Mouse (Mus musculus): Measurements from ENCODE around the gene Nnat.
"Not testable (repeated sequence)": the region's sequence is repeated elsewhere in the genome, so short reads cannot be mapped to it uniquely, and the experiment has no call there.

Nnat gene

GRCm38 (mm10) chr2:157552158-157552886, 7.6 kb upstream of the Nnat start:
- no peak for DNase-seq (ENCODE audit: low read depth, low spot score)

GRCm38 (mm10) chr2:157556074-157556698, 3.7 kb upstream of the Nnat start:
- peak; percentile 56 for DNase-seq (ENCODE audit: low read depth, low spot score)

- DNase-seq (ENCODE audit: low read depth, low spot score), result no peak
These were observed 1.8 kb upstream of the Nnat start for GRCm38 (mm10) chr2:157558051-157558450.

- DNase-seq (ENCODE audit: low read depth, low spot score), result no peak
These were observed 1.4 kb upstream of the Nnat start for GRCm38 (mm10) chr2:157558520-157558919.

- DNase-seq (ENCODE audit: low read depth, low spot score), result peak; percentile 52
These were observed 438 bp upstream of the Nnat start for GRCm38 (mm10) chr2:157559440-157559839.

- no peak for DNase-seq (ENCODE audit: low read depth, low spot score)
These were observed 424 bp downstream of the Nnat start for GRCm38 (mm10) chr2:157560302-157560701.

GRCm38 (mm10) chr2:157561165-157561836, 1.4 kb downstream of the Nnat start:
- peak; percentile 88 for DNase-seq (ENCODE audit: low read depth, low spot score)

- no peak for DNase-seq (ENCODE audit: low read depth, low spot score)
These were observed 3.2 kb downstream of the Nnat start for GRCm38 (mm10) chr2:157563031-157563430.

- DNase-seq (ENCODE audit: low read depth, low spot score), result no peak
These were observed 4.8 kb downstream of the Nnat start for GRCm38 (mm10) chr2:157564723-157565122.

- no peak for DNase-seq (ENCODE audit: low read depth, low spot score)
These were observed 5.6 kb downstream of the Nnat start for GRCm38 (mm10) chr2:157565446-157565845.

- no peak for DNase-seq (ENCODE audit: low read depth, low spot score)
These were observed 6.0 kb downstream of the Nnat start for GRCm38 (mm10) chr2:157565898-157566259.

GRCm38 (mm10) chr2:157566260-157566952, 6.5 kb downstream of the Nnat start:
- DNase-seq (ENCODE audit: low read depth, low spot score), result peak; percentile 87

GRCm38 (mm10) chr2:157567235-157567961, 7.5 kb downstream of the Nnat start:
- no peak for DNase-seq (ENCODE audit: low read depth, low spot score)

GRCm38 (mm10) chr2:157568881-157569280, 9.0 kb downstream of the Nnat start:
- DNase-seq (ENCODE audit: low read depth, low spot score), result no peak

GRCm38 (mm10) chr2:157569796-157570485, 10.1 kb downstream of the Nnat start:
- no peak for DNase-seq (ENCODE audit: low read depth, low spot score)

- DNase-seq (ENCODE audit: low read depth, low spot score), result peak; percentile 72
These were observed 11.4 kb downstream of the Nnat start, which contains the start of gene Blcap for GRCm38 (mm10) chr2:157571224-157571832. Gene Blcap, minus strand, starts transcription at chr2:157571274.

- no peak for DNase-seq (ENCODE audit: low read depth, low spot score)
These were observed 12.9 kb downstream of the Nnat start for GRCm38 (mm10) chr2:157572786-157573185.

GRCm38 (mm10) chr2:157585351-157585750, 25.5 kb downstream of the Nnat start:
- DNase-seq (ENCODE audit: low read depth, low spot score), result not testable (repeated sequence)

- no peak for DNase-seq (ENCODE audit: low read depth, low spot score)
These were observed 37.1 kb downstream of the Nnat start for GRCm38 (mm10) chr2:157596876-157597566.

- DNase-seq (ENCODE audit: low read depth, low spot score), result no peak
These were observed 41.6 kb downstream of the Nnat start for GRCm38 (mm10) chr2:157601435-157601839.

Measured in forelimb bud, embryonic 11.5 days (tissue).